Mouse (Mus musculus) macrophage (primary cell): ENCODE data around the gene Gm28308. TPM values are rescaled to one million over a fixed set of nuclear protein-coding genes. Genes with fewer than 3 reads are reported as not detected.

Source experiments
- H3K27ac ChIP-seq: fragments of 350-480 bp; formaldehyde crosslinking; 2 replicates; pipeline ENCODE4 v1.9.0; 2021
- H3K36me3 ChIP-seq: fragments of 350-480 bp; formaldehyde crosslinking; 2 replicates; pipeline ENCODE4 v1.9.0; 2021; ENCODE audit errors: inconsistent target
- H3K4me3 ChIP-seq: fragments of 350-480 bp; formaldehyde crosslinking; 2 replicates; pipeline ENCODE4 v1.9.0; 2021; ENCODE audit errors: inconsistent target
- H3K79me2 ChIP-seq: fragments of 350-480 bp; formaldehyde crosslinking; 2 replicates; pipeline ENCODE4 v1.9.0; 2021; ENCODE audit errors: inconsistent target
- WGBS: methylation state at CpG from one replicate; pipeline ENCODE4 v1.1.7; 2026; ENCODE audit warnings: inconsistent platforms; ENCODE audit not compliant: missing documents; 5-methylcytosine and 5-hydroxymethylcytosine counted together
- polyA plus RNA-seq: library from polyadenylated mRNA; stranded (reverse); fragments of 250-400 nt; gene quantifications from 3 replicates; pipeline ENCODE4 v1.2.4, GENCODE M21; 2018; ENCODE audit warnings: inconsistent platforms

Gene Gm28308
- polyA plus RNA-seq, 1 experiment from 2014 or later: not detected

GRCm38 (mm10) chr6:52221337-52221992, 8.3 kb upstream of the Gm28308 start, which contains the start of gene Hoxa7:
Gene Hoxa7 (minus strand): TSS chr6:52221854.
- WGBS: 1% methylated on average over 46 of the region's 46 CpGs
- Histone ChIP-seq H3K36me3 (no peaks in the 10 kb centered on the region), H3K27ac (no peak within 1 kb of the TSS), H3K4me3 (peak within 1 kb of the TSS; percentile 26), H3K79me2 (no peaks in the 10 kb centered on the region)

- Histone ChIP-seq H3K79me2 (no peaks in the 10 kb centered on the region), H3K4me3 (peak overlapping the region; percentile 26; the same call in 1 of the 2 replicates), H3K27ac (no peak overlapping the region), H3K36me3 (no peaks in the 10 kb centered on the region)
- WGBS: 15% methylated on average over 12 of the region's 12 CpGs
Observed at GRCm38 (mm10) chr6:52220865-52221310, 7.7 kb upstream of the Gm28308 start.

GRCm38 (mm10) chr6:52220003-52220864, 7.1 kb upstream of the Gm28308 start:
- 56% methylated on average over 32 of the region's 32 CpGs for WGBS
- no peak overlapping the region for H3K4me3 ChIP-seq
- H3K27ac ChIP-seq: no peak overlapping the region

GRCm38 (mm10) chr6:52219234-52219942, 6.2 kb upstream of the Gm28308 start:
- Histone ChIP-seq H3K4me3 (no peak overlapping the region), H3K36me3 (no peaks in the 10 kb centered on the region), H3K79me2 (no peaks in the 10 kb centered on the region), H3K27ac (no peak overlapping the region)
- WGBS: 83% methylated on average over 9 of the region's 9 CpGs

More at GRCm38 (mm10) chr6:52220003-52220864, 7.1 kb upstream of the Gm28308 start:
- no peaks in the 10 kb centered on the region for H3K79me2 ChIP-seq
- no peaks in the 10 kb centered on the region for H3K36me3 ChIP-seq

- Histone ChIP-seq H3K36me3 (no peaks in the 10 kb centered on the region), H3K27ac (no peak overlapping the region), H3K4me3 (no peak overlapping the region), H3K79me2 (no peaks in the 10 kb centered on the region)
- WGBS: 49% methylated on average over 14 of the region's 14 CpGs
Observed at GRCm38 (mm10) chr6:52218643-52219215, 5.6 kb upstream of the Gm28308 start.

GRCm38 (mm10) chr6:52217895-52218642, 4.9 kb upstream of the Gm28308 start:
- Histone ChIP-seq H3K36me3 (no peaks in the 10 kb centered on the region), H3K4me3 (no peak overlapping the region), H3K79me2 (no peaks in the 10 kb centered on the region), H3K27ac (no peak overlapping the region)
- 17% methylated on average over 23 of the region's 23 CpGs for WGBS

GRCm38 (mm10) chr6:52217459-52217768, 4.3 kb upstream of the Gm28308 start:
- H3K36me3 ChIP-seq: no peaks in the 10 kb centered on the region
- no peak overlapping the region for H3K27ac ChIP-seq
- peak overlapping the region; percentile 15; the same call in 1 of the 2 replicates for H3K4me3 ChIP-seq
- WGBS: under 1% methylated on average over 23 of the region's 25 CpGs
- H3K79me2 ChIP-seq: no peaks in the 10 kb centered on the region

- Histone ChIP-seq H3K4me3 (peak overlapping the region; percentile 15; the same call in 1 of the 2 replicates), H3K79me2 (no peaks in the 10 kb centered on the region), H3K27ac (no peak overlapping the region), H3K36me3 (no peaks in the 10 kb centered on the region)
- whole genome bisulfite sequencing: 2% methylated on average over 60 of the region's 60 CpGs
Observed at GRCm38 (mm10) chr6:52216691-52217458, 3.7 kb upstream of the Gm28308 start.

- no peak overlapping the region for H3K27ac ChIP-seq
- WGBS: 14% methylated on average over 30 of the region's 30 CpGs
Observed at GRCm38 (mm10) chr6:52215771-52216535, 2.8 kb upstream of the Gm28308 start.

GRCm38 (mm10) chr6:52215070-52215469, 1.9 kb upstream of the Gm28308 start:
- H3K36me3 ChIP-seq: no peaks in the 10 kb centered on the region
- no peak overlapping the region for H3K27ac ChIP-seq
- no peak overlapping the region for H3K4me3 ChIP-seq
- 91% methylated on average over 3 of the region's 3 CpGs for WGBS
- H3K79me2 ChIP-seq: no peaks in the 10 kb centered on the region

More at GRCm38 (mm10) chr6:52215771-52216535, 2.8 kb upstream of the Gm28308 start:
- no peaks in the 10 kb centered on the region for H3K79me2 ChIP-seq
- H3K4me3 ChIP-seq: no peak overlapping the region
- H3K36me3 ChIP-seq: no peaks in the 10 kb centered on the region

GRCm38 (mm10) chr6:52214271-52214670, 1.1 kb upstream of the Gm28308 start:
- Histone ChIP-seq H3K4me3 (no peak overlapping the region), H3K27ac (no peak overlapping the region), H3K36me3 (no peaks in the 10 kb centered on the region), H3K79me2 (no peaks in the 10 kb centered on the region)
- 37% methylated on average over 5 of the region's 5 CpGs for WGBS

GRCm38 (mm10) chr6:52212556-52213118, 502 bp downstream of the Gm28308 start:
- no peaks in the 10 kb centered on the region for H3K79me2 ChIP-seq
- 3% methylated on average over 22 of the region's 22 CpGs for WGBS
- peak overlapping the region; percentile 41 for H3K4me3 ChIP-seq
- no peaks in the 10 kb centered on the region for H3K36me3 ChIP-seq
- H3K27ac ChIP-seq: no peak overlapping the region
